Mouse (Mus musculus) bone marrow, adult 2 months (tissue): ENCODE results near the gene Cluh. TPM values are rescaled to one million over a fixed set of nuclear protein-coding genes. Genes with fewer than 3 reads are reported as not detected.

ENCODE experiments used
- H3K27ac ChIP-seq: fragments of 200-500 bp; 2 replicates; pipeline ENCODE4 v1.5.1; 2012; ENCODE audit warnings: low read depth, mild to moderate bottlenecking, control low read depth, inconsistent platforms, low read length; ENCODE audit not compliant: control insufficient read depth, poor library complexity, insufficient read depth
- H3K4me1 ChIP-seq: fragments of 200-500 bp; 2 replicates; pipeline ENCODE4 v1.6.1; 2011; ENCODE audit warnings: low read length; ENCODE audit not compliant: control insufficient read depth, insufficient read depth
- H3K4me3 ChIP-seq: fragments of 200-500 bp; replicated peaks from 2 replicates; pipeline ENCODE3; 2011; ENCODE audit warnings: mild to moderate bottlenecking, low read depth, low read length, control low read depth; ENCODE audit not compliant: control insufficient read depth
- CTCF ChIP-seq: fragments of 200-500 bp; IDR thresholded peaks from 2 replicates; pipeline ENCODE4 v1.5.1; 2011; ENCODE audit warnings: low read length, control low read depth; ENCODE audit not compliant: control insufficient read depth, insufficient read depth
- POLR2A ChIP-seq: fragments of 200-500 bp; IDR thresholded peaks from 2 replicates; pipeline ENCODE4 v1.6.1; 2011; ENCODE audit warnings: low read depth, mild to moderate bottlenecking, control low read depth, low read length, borderline replicate concordance; ENCODE audit not compliant: control insufficient read depth
- WGBS: fragments of 180-500 bp; shearing (Covaris S2); methylation state at CpG from one replicate; pipeline ENCODE4 v1.1.7; 2018; 5-methylcytosine and 5-hydroxymethylcytosine counted together
- polyA plus RNA-seq: library from polyadenylated mRNA; stranded (reverse); fragments of >200 nt; gene quantifications from 2 replicates; pipeline ENCODE4 v1.2.4, GENCODE M21; 2011; ENCODE audit warnings: low replicate concordance; ENCODE audit not compliant: missing spikeins, insufficient read depth, insufficient read length

The Cluh gene
- polyA plus RNA-seq, 1 experiment = 34.1 TPM

GRCm38 (mm10) chr11:74619956-74620300 is 29.4 kb upstream of the Cluh start:
- peak overlapping the region; percentile 71 for H3K4me3 ChIP-seq
- H3K4me1 ChIP-seq = peaks cover 2% of the 10 kb centered on the region; the same call in 1 of the 2 replicates
- no peak for TF ChIP-seq POLR2A
- no peak for TF ChIP-seq CTCF
- 8% methylated on average over 16 of the region's 16 CpGs for WGBS
- peak overlapping the region; percentile 14; the same call in 1 of the 2 replicates for H3K27ac ChIP-seq

GRCm38 (mm10) chr11:74621974-74622669 is 27.2 kb upstream of the Cluh start:
- peaks cover 2% of the 10 kb centered on the region; the same call in 1 of the 2 replicates for H3K4me1 ChIP-seq
- peak overlapping the region; percentile 72 for H3K27ac ChIP-seq
- 30% methylated on average over 8 of the region's 8 CpGs for WGBS
- H3K4me3 ChIP-seq = peak overlapping the region; percentile 19
- TF ChIP-seq POLR2A (no peak), CTCF (no peak)

DNA sequence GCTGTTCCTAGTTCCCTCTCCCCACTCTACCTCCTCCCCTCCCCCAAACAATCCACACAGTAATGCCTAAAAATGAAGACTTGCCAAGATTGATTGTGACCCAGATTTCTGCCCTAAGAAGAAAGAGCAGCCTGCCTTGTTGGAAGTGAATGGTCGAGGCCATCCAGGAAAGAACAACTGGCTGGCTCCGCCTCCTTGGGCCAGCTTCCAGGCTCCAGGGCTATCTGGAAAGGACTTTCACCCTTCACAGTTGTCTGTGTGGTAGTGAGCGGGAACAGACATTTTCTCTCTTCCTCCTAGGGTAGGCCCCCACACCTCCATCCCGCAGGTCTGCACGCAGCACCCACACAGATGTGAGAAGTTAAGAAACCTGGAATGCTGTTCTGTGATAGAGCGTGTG is 25.6 kb upstream of the Cluh start:
- 74% methylated on average over 6 of the region's 6 CpGs for whole genome bisulfite sequencing
- Histone ChIP-seq H3K4me3 (no peak overlapping the region), H3K27ac (no peak overlapping the region), H3K4me1 (peaks cover 2% of the 10 kb centered on the region; the same call in 1 of the 2 replicates)
- TF ChIP-seq CTCF (no peak), POLR2A (no peak)

DNA sequence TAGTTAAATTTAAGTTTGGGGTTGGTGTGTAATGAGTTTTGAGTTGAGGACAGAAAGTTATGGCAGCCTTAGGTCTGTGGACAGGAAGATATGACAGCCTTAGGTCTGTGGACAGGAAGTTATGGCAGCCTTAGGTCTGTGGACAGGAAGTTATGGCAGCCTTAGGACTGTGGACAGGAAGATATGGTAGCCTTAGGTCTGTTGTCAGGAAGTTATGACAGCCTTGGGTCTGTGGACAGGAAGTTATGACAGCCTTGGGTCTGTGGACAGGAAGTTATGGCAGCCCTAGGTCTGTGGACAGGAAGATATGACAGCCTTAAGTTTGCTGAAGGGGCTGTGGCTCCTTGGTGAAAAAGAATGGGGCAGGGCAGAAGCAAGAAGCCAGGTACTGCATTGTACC is 24.0 kb upstream of the Cluh start:
- Histone ChIP-seq H3K4me1 (peaks cover 2% of the 10 kb centered on the region; the same call in 1 of the 2 replicates), H3K4me3 (no peak overlapping the region), H3K27ac (no peak overlapping the region)
- no peak for TF ChIP-seq CTCF
- TF ChIP-seq POLR2A = no peak

DNA sequence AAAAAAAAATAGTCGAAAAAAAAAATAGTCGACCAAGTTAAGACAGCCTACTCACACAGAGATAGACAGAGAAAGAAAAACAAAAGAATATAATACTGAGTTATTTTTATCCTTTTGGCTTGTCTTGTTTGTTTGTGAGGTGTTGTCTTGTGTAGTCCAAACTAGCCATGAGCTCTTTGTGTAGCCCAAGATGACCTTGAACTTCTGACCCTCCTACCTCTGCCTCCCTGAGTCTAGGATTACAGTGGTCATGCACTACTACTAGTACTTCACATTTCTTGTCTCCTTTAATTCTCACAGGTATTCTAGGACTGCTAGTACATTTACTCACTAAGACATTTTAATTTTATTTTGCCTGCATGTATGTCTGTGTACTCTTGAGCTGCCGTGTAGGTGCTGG is 21.8 kb upstream of the Cluh start:
- H3K4me3 ChIP-seq = no peak overlapping the region
- peaks cover 2% of the 10 kb centered on the region; the same call in 1 of the 2 replicates for H3K4me1 ChIP-seq
- TF ChIP-seq POLR2A = no peak
- TF ChIP-seq CTCF = no peak
- 74% methylated on average over 3 of the region's 3 CpGs for WGBS
- no peak overlapping the region for H3K27ac ChIP-seq

GRCm38 (mm10) chr11:74631880-74632789 is 17.2 kb upstream of the Cluh start:
- Histone ChIP-seq H3K4me3 (no peak overlapping the region), H3K27ac (no peak overlapping the region), H3K4me1 (no peaks in the 10 kb centered on the region)
- no peak for TF ChIP-seq CTCF
- TF ChIP-seq POLR2A = no peak
- 81% methylated on average over 7 of the region's 7 CpGs for WGBS

GRCm38 (mm10) chr11:74634490-74635275 is 14.6 kb upstream of the Cluh start:
- TF ChIP-seq POLR2A = no peak
- peak; percentile 72 for TF ChIP-seq CTCF
- Histone ChIP-seq H3K27ac (no peak overlapping the region), H3K4me3 (no peak overlapping the region), H3K4me1 (no peaks in the 10 kb centered on the region)
- WGBS = 69% methylated on average over 5 of the region's 5 CpGs

GRCm38 (mm10) chr11:74637486-74637885 is 11.8 kb upstream of the Cluh start:
- peak overlapping the region; percentile 21 for H3K4me3 ChIP-seq
- WGBS = 35% methylated on average over 8 of the region's 8 CpGs
- H3K4me1 ChIP-seq = no peaks in the 10 kb centered on the region
- H3K27ac ChIP-seq = no peak overlapping the region
- TF ChIP-seq POLR2A = no peak
- no peak for TF ChIP-seq CTCF
